Mouse (Mus musculus): ENCODE data around the gene Gtf2h1. TPM values are rescaled to one million over a fixed set of nuclear protein-coding genes. Genes with fewer than 3 reads are reported as not detected.

Gtf2h1 gene
- polyA plus RNA-seq, 1 experiment from 2014 or later: 39.1 TPM

DNA sequence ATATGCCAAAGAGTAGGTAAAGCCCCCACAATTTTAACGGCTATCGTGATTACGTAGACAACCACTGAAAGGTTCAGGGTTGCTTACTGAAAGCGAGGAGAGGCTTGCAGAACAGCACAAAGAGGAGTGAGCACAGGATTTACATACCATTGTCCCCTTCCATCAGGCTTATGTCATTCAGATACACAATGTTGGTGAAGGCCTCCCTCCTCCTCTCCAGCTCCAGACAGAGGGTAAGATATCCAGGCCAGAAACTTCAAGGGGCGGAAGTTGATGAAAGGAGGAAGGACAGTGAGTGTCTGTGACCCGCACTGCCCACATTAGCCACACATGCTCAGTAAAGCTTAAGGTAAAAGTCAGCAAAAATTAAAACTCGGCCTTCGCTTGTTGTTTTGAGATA, 31.2 kb upstream of the Gtf2h1 start:
- Histone ChIP-seq H3K27me3 (ENCODE audit: insufficient read depth, low read length) (no peaks in the 10 kb centered on the region), H3K9ac (ENCODE audit: low read depth, low read length) (no peak overlapping the region), H3K36me3 (ENCODE audit: insufficient read depth, low read length) (peaks cover 62% of the 10 kb centered on the region), H3K9me3 (replicated peaks; ENCODE audit: low read length) (no peaks in the 10 kb centered on the region), H3K4me2 (ENCODE audit: low read length) (no peak overlapping the region), H3K4me3 (replicated peaks; ENCODE audit: low read depth, low read length) (no peak overlapping the region), H3K27ac (no peak overlapping the region), H3K4me1 (replicated peaks; ENCODE audit: insufficient read depth, low read length) (no peaks in the 10 kb centered on the region)
- no peak for DNase-seq (ENCODE audit: low spot score)
- ATAC-seq (replicated peaks; ENCODE audit: low FRiP score, low read depth): no peak
- WGBS: 95% methylated on average over 8 of the region's 8 CpGs
- no peak for TF ChIP-seq CTCF (IDR thresholded peaks at IDR 0.05; ENCODE audit: low read depth)

GRCm38 (mm10) chr7:46767371-46767770, 28.5 kb upstream of the Gtf2h1 start:
- Histone ChIP-seq H3K9ac (ENCODE audit: low read depth, low read length) (no peak overlapping the region), H3K9me3 (replicated peaks; ENCODE audit: low read length) (no peaks in the 10 kb centered on the region), H3K4me1 (replicated peaks; ENCODE audit: insufficient read depth, low read length) (no peaks in the 10 kb centered on the region), H3K4me3 (replicated peaks; ENCODE audit: low read depth, low read length) (no peak overlapping the region), H3K27me3 (ENCODE audit: insufficient read depth, low read length) (no peaks in the 10 kb centered on the region), H3K27ac (no peak overlapping the region), H3K4me2 (ENCODE audit: low read length) (no peak overlapping the region), H3K36me3 (ENCODE audit: insufficient read depth, low read length) (peaks cover 61% of the 10 kb centered on the region)
- TF ChIP-seq CTCF (IDR thresholded peaks at IDR 0.05; ENCODE audit: low read depth): no peak
- no peak for DNase-seq (ENCODE audit: low spot score)
- no peak for ATAC-seq (replicated peaks; ENCODE audit: low FRiP score, low read depth)

DNA sequence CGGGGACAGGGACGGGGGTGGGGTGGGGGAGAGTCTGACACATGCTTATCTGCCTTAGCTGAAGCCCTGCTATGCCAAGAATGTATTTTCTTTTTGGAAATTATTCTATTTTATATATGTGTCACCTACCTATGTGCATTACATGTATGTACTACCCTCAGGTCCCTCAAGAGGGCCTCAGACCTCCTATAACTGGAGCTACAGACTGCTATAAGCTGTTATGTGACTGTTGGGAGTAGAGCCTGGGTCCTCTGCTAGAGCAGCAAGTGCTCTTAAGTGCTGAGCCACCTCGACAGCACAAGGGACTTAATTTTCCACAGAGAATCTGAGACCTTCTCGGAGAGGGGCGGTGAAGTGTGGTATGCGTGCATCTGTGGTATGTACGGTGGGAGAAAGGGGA, 27.5 kb upstream of the Gtf2h1 start:
- DNase-seq (ENCODE audit: low spot score): no peak
- Histone ChIP-seq H3K9me3 (replicated peaks; ENCODE audit: low read length) (no peaks in the 10 kb centered on the region), H3K36me3 (ENCODE audit: insufficient read depth, low read length) (peaks cover 65% of the 10 kb centered on the region), H3K27ac (no peak overlapping the region), H3K4me1 (replicated peaks; ENCODE audit: insufficient read depth, low read length) (no peaks in the 10 kb centered on the region), H3K4me3 (replicated peaks; ENCODE audit: low read depth, low read length) (no peak overlapping the region), H3K4me2 (ENCODE audit: low read length) (no peak overlapping the region), H3K27me3 (ENCODE audit: insufficient read depth, low read length) (no peaks in the 10 kb centered on the region), H3K9ac (ENCODE audit: low read depth, low read length) (no peak overlapping the region)
- TF ChIP-seq CTCF (IDR thresholded peaks at IDR 0.05; ENCODE audit: low read depth): no peak
- WGBS: 92% methylated on average over 7 of the region's 7 CpGs
- no peak for ATAC-seq (replicated peaks; ENCODE audit: low FRiP score, low read depth)

DNA sequence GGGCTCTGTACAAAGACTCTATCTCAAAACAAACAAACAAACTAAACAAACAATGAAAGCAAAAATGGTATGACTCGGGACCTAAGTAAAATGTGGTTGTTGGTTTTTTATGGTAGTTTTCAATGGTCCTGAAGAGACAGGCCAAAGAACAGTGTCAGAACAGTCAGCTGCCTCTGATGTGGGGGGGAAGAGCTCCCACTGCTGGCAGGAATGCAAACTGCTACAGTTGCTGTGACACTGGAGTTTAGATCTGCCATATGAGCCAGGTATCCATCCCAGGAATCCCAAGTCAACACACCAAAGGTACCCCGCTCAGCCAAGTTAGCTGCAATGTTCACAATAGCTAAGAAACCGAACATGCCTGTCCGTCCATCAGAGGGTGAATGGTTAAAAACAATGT, 25.2 kb upstream of the Gtf2h1 start:
- DNase-seq (ENCODE audit: low spot score): peak; percentile 77
- 57% methylated on average over 4 of the region's 4 CpGs for WGBS
- Histone ChIP-seq H3K36me3 (ENCODE audit: insufficient read depth, low read length) (peaks cover 62% of the 10 kb centered on the region), H3K4me3 (replicated peaks; ENCODE audit: low read depth, low read length) (no peak overlapping the region), H3K9ac (ENCODE audit: low read depth, low read length) (no peak overlapping the region), H3K27me3 (ENCODE audit: insufficient read depth, low read length) (no peaks in the 10 kb centered on the region), H3K4me1 (replicated peaks; ENCODE audit: insufficient read depth, low read length) (no peaks in the 10 kb centered on the region), H3K9me3 (replicated peaks; ENCODE audit: low read length) (no peaks in the 10 kb centered on the region), H3K4me2 (ENCODE audit: low read length) (no peak overlapping the region), H3K27ac (no peak overlapping the region)
- no peak for ATAC-seq (replicated peaks; ENCODE audit: low FRiP score, low read depth)
- TF ChIP-seq CTCF (IDR thresholded peaks at IDR 0.05; ENCODE audit: low read depth): peak; percentile 99

DNA sequence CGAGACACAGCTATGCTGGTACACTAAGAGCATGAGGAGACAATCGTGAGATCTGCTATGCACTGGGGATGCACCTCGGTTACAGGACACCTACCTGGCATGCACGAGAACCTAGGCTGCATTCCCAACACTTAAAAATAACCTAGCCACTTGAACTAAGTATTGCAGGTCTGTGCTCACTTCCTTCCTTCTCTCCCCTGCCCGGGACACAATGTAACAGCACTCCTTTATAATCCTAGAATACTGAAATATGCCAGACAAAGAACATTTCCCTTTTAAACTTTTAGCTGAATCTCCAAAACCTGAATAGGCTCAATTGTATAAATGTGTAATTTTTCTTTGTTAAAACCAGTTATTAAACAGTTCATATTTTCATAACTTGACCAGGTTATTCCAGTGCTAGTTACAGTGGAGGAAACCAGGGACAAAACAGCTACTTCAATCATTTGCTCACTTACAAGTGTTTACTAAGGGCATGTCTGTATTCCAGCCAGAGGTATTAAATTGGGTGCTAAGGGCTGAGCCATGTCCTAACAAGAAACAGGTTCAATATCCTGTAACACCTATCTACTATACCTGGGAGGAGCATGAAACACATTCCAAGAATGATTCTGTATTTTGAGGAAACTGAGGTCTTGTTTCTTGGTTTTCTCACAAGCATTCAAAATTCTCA, 6.6 kb upstream of the Gtf2h1 start:
- H3K36me3 ChIP-seq (ENCODE audit: insufficient read depth, low read length): peaks cover 32% of the 10 kb centered on the region
- no peak for TF ChIP-seq CTCF (IDR thresholded peaks at IDR 0.05; ENCODE audit: low read depth)
- no peaks in the 10 kb centered on the region for H3K27me3 ChIP-seq (ENCODE audit: insufficient read depth, low read length)
- H3K27ac ChIP-seq: no peak overlapping the region
- H3K4me2 ChIP-seq (ENCODE audit: low read length): no peak overlapping the region
- WGBS: 90% methylated on average over 5 of the region's 5 CpGs
- no peak overlapping the region for H3K4me3 ChIP-seq (replicated peaks; ENCODE audit: low read depth, low read length)
- DNase-seq (ENCODE audit: low spot score) (no peak), ATAC-seq (replicated peaks; ENCODE audit: low FRiP score, low read depth) (no peak)
- peaks cover 3% of the 10 kb centered on the region; the same call in 1 of the 2 replicates for H3K4me1 ChIP-seq (replicated peaks; ENCODE audit: insufficient read depth, low read length)
- H3K9ac ChIP-seq (ENCODE audit: low read depth, low read length): no peak overlapping the region
- no peaks in the 10 kb centered on the region for H3K9me3 ChIP-seq (replicated peaks; ENCODE audit: low read length)

DNA sequence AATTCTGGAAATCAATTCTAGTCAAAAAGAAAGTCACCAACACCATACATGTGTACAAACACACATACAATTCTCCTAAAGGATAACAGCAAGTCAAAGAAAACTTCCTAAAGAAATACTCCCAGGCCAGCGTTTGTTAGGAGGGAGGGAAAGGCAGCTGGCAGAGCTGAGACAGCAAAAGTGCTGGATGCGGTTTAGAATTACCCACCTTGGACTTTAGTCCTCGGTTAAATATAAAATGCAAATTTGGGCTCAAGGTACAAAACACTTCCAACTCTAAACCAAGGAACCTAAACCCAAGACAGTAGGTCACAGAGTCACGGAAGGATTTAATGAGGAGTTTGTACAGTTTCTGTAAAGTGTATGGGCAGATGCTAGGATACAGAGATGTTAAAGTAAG, 2.0 kb upstream of the Gtf2h1 start:
- Histone ChIP-seq H3K4me1 (replicated peaks; ENCODE audit: insufficient read depth, low read length) (peaks cover 18% of the 10 kb centered on the region), H3K9me3 (replicated peaks; ENCODE audit: low read length) (no peaks in the 10 kb centered on the region), H3K9ac (ENCODE audit: low read depth, low read length) (no peak overlapping the region), H3K4me2 (ENCODE audit: low read length) (no peak overlapping the region; the same call in 1 of the 2 replicates), H3K36me3 (ENCODE audit: insufficient read depth, low read length) (0 out of 2 replicates have a peak, but pooled peaks cover 3% of the 10 kb centered on the region), H3K27me3 (ENCODE audit: insufficient read depth, low read length) (no peaks in the 10 kb centered on the region), H3K4me3 (replicated peaks; ENCODE audit: low read depth, low read length) (no peak overlapping the region), H3K27ac (peak overlapping the region; percentile 64; the same call in 1 of the 2 replicates)
- DNase-seq (ENCODE audit: low spot score): peak; percentile 19
- TF ChIP-seq CTCF (IDR thresholded peaks at IDR 0.05; ENCODE audit: low read depth): no peak
- WGBS: 69% methylated on average over 4 of the region's 4 CpGs
- ATAC-seq (replicated peaks; ENCODE audit: low FRiP score, low read depth): no peak
